Mouse (Mus musculus): ENCODE measurements at regions not wholly inside any gene's neighbourhood (a gene's known extent, or its start where the extent isn't known, plus 50 kb on each side); places are given as distances from the start of the nearest gene placed in this dataset.

DNA sequence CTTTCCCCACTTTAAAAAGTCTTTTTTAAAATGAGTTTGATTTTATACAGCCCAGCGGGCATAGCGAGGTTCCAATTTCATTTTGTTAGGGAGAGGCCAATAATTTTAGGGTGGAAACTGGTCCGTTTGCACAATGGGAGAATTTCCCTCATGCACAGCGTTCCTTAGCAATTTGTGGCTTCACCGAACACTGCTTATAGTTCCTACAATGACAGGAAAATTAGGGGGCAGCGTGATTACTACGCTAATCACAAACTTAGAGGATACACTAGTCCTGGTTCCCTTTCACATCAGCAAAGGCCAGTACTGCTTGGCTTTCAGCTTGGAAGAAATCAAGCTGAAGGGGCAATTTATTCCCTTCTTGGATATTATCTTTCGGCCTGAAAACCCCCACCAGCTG lies 745.1 kb upstream of the Gm19410 start:
- H3K27me3 ChIP-seq (ENCODE audit: insufficient read depth, low read length), result no peaks in the 10 kb centered on the region

DNA sequence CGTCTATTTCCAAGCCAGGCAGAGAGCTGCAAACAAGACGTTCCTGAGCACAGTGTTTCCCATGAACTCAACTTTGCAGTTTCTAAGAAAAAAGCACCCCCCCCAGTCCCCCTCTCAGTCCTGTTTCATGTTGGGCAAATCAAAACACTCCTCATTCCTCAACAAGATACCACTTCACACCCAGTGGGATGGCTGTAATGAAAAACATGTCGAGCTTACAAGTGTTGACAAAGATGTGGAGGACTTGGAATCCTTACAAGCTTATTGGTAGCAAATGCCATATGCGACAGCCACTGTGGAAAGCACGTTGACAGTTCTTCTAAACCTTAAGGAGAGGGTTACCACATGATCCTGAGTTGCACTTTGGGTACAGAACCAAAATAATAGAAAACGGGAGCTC lies 742.9 kb upstream of the Gm19410 start:
- no peak for ATAC-seq (ENCODE audit: low FRiP score, low TSS enrichment)
- H3K36me3 ChIP-seq (ENCODE audit: insufficient read depth, low read length), result no peaks in the 10 kb centered on the region
- H3K9me3 ChIP-seq (ENCODE audit: low read length), result peaks cover 8% of the 10 kb centered on the region; the same call in 1 of the 2 replicates
- no peaks in the 10 kb centered on the region for H3K27me3 ChIP-seq (ENCODE audit: insufficient read depth, low read length)
- H3K4me3 ChIP-seq (ENCODE audit: low read length), result no peak overlapping the region
- H3K4me2 ChIP-seq (replicated peaks; ENCODE audit: low read depth, low read length), result no peak overlapping the region
- no peak overlapping the region for H3K9ac ChIP-seq (replicated peaks; ENCODE audit: low read length)
- WGBS, result 65% methylated on average over 6 of the region's 6 CpGs
- H3K4me1 ChIP-seq (ENCODE audit: insufficient read depth, low read length), result no peaks in the 10 kb centered on the region
- H3K27ac ChIP-seq (ENCODE audit: low read length), result no peak overlapping the region

More for the DNA sequence above, 745.1 kb upstream of the Gm19410 start:
- no peak for ATAC-seq (ENCODE audit: low FRiP score, low TSS enrichment)
- Histone ChIP-seq H3K27ac (ENCODE audit: low read length) (no peak overlapping the region), H3K4me3 (ENCODE audit: low read length) (no peak overlapping the region), H3K36me3 (ENCODE audit: insufficient read depth, low read length) (no peaks in the 10 kb centered on the region), H3K9me3 (ENCODE audit: low read length) (peaks cover 8% of the 10 kb centered on the region; the same call in 1 of the 2 replicates), H3K4me1 (ENCODE audit: insufficient read depth, low read length) (no peaks in the 10 kb centered on the region), H3K9ac (replicated peaks; ENCODE audit: low read length) (no peak overlapping the region), H3K4me2 (replicated peaks; ENCODE audit: low read depth, low read length) (no peak overlapping the region)
- WGBS, result 79% methylated on average over 8 of the region's 8 CpGs

DNA sequence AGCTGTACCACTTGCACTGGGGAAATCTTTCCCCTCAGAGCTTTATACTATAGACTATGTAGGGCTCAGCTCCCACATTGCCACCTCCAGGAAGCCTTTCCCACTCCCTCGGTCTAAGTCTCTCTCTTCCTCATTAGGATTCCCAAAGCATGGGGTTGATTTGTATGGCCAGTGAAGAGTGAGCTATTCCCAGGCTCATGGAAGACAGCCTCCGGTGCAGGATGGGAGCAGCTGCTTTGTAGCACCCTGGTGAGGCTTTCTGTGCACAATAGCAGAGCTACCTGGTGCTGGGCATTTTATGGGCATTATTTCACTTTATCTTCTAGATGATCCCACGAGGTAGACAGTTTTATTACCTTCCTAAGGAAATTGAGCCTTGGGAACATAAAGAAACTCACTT lies 717.8 kb upstream of the Gm19410 start:
- H3K4me3 ChIP-seq (ENCODE audit: low read length), result no peak overlapping the region
- H3K4me1 ChIP-seq (ENCODE audit: insufficient read depth, low read length), result no peaks in the 10 kb centered on the region
- 25% methylated on average over 3 of the region's 3 CpGs for WGBS
- H3K9ac ChIP-seq (replicated peaks; ENCODE audit: low read length), result no peak overlapping the region
- no peaks in the 10 kb centered on the region; the same call in 1 of the 2 replicates for H3K9me3 ChIP-seq (ENCODE audit: low read length)
- H3K27me3 ChIP-seq (ENCODE audit: insufficient read depth, low read length), result no peaks in the 10 kb centered on the region
- no peak overlapping the region for H3K27ac ChIP-seq (ENCODE audit: low read length)
- ATAC-seq (ENCODE audit: low FRiP score, low TSS enrichment), result no peak
- H3K36me3 ChIP-seq (ENCODE audit: insufficient read depth, low read length), result no peaks in the 10 kb centered on the region
- H3K4me2 ChIP-seq (replicated peaks; ENCODE audit: low read depth, low read length), result no peak overlapping the region

DNA sequence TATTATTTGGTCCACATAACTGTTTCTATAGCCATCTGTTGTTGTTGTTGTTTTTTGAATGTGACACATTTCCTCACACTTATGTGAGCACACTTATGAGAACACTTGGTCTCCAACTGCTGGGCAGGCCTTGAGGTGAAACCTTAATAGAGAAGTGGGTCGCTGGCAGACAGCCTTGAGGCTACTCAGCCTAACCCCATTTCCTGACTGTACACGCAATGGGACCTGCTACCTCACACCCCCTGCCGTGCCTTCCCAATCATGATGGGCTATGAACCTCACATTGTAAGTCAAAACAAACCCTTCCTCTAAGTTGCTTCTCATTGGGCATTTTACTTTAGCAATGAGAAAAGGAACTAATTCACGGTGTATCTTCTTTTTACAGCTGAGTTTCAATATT lies 712.1 kb upstream of the Gm19410 start:
- ATAC-seq (ENCODE audit: low FRiP score, low TSS enrichment), result no peak
- no peaks in the 10 kb centered on the region for H3K27me3 ChIP-seq (ENCODE audit: insufficient read depth, low read length)
- no peak overlapping the region for H3K9ac ChIP-seq (replicated peaks; ENCODE audit: low read length)
- no peak overlapping the region for H3K4me3 ChIP-seq (ENCODE audit: low read length)
- H3K9me3 ChIP-seq (ENCODE audit: low read length), result no peaks in the 10 kb centered on the region; the same call in 1 of the 2 replicates
- no peak overlapping the region for H3K27ac ChIP-seq (ENCODE audit: low read length)
- WGBS, result 93% methylated on average over 4 of the region's 4 CpGs
- H3K4me2 ChIP-seq (replicated peaks; ENCODE audit: low read depth, low read length), result no peak overlapping the region
- no peaks in the 10 kb centered on the region for H3K36me3 ChIP-seq (ENCODE audit: insufficient read depth, low read length)
- no peaks in the 10 kb centered on the region for H3K4me1 ChIP-seq (ENCODE audit: insufficient read depth, low read length)

DNA sequence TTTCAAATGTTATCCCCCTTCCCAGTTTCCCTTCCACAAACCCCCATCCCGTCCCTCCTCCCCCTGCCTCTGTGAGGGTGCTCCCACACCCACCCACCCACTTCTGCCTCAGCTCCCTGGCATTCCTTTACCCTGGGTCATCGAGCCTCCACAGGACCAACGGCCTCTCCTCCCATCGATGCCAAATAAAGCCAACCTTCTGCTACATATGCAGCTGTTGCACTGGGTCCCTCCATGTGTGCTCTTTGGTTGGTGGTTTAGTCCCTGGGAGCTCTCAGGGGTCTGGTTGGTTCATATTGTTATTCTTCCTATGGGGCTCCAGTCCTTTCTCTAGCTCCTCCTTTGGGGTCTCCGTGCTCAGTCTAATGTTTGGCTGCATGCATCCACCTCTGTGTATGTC lies 704.5 kb upstream of the Gm19410 start:
- no peak overlapping the region for H3K4me2 ChIP-seq (replicated peaks; ENCODE audit: low read depth, low read length)
- H3K27me3 ChIP-seq (ENCODE audit: insufficient read depth, low read length), result no peaks in the 10 kb centered on the region
- H3K4me3 ChIP-seq (ENCODE audit: low read length), result no peak overlapping the region
- H3K36me3 ChIP-seq (ENCODE audit: insufficient read depth, low read length), result no peaks in the 10 kb centered on the region
- H3K9ac ChIP-seq (replicated peaks; ENCODE audit: low read length), result no peak overlapping the region
- WGBS, result 72% methylated on average over 5 of the region's 5 CpGs
- ATAC-seq (ENCODE audit: low FRiP score, low TSS enrichment), result no peak
- H3K4me1 ChIP-seq (ENCODE audit: insufficient read depth, low read length), result no peaks in the 10 kb centered on the region
- 0 out of 2 replicates have a peak, but pooled peaks cover 3% of the 10 kb centered on the region for H3K9me3 ChIP-seq (ENCODE audit: low read length)
- no peak overlapping the region for H3K27ac ChIP-seq (ENCODE audit: low read length)

DNA sequence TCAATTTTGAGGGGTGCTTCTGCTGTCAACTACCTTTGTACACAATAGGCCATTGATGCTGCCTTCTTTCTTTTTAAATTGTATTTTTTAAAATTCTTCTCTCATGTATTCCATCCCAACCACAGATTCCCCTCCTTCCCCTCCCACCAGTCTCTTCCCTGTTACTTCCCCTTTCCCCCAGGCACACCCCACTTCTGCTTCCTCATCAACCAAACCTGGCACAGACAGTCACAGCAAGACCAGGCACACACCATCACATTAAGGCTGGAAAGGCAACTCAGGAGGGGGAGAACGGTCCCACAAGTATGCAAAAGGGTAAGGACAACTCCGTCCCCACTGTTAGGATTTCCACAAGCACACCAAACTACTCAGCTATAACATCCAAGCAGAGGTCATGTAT lies 697.4 kb upstream of the Gm19410 start:
- Histone ChIP-seq H3K9ac (replicated peaks; ENCODE audit: low read length) (no peak overlapping the region), H3K9me3 (ENCODE audit: low read length) (no peaks in the 10 kb centered on the region), H3K4me1 (ENCODE audit: insufficient read depth, low read length) (no peaks in the 10 kb centered on the region), H3K27me3 (ENCODE audit: insufficient read depth, low read length) (no peaks in the 10 kb centered on the region), H3K4me3 (ENCODE audit: low read length) (no peak overlapping the region), H3K36me3 (ENCODE audit: insufficient read depth, low read length) (no peaks in the 10 kb centered on the region), H3K27ac (ENCODE audit: low read length) (no peak overlapping the region), H3K4me2 (replicated peaks; ENCODE audit: low read depth, low read length) (no peak overlapping the region)
- no peak for ATAC-seq (ENCODE audit: low FRiP score, low TSS enrichment)
- WGBS, result 86% methylated on average over 2 of the region's 2 CpGs

DNA sequence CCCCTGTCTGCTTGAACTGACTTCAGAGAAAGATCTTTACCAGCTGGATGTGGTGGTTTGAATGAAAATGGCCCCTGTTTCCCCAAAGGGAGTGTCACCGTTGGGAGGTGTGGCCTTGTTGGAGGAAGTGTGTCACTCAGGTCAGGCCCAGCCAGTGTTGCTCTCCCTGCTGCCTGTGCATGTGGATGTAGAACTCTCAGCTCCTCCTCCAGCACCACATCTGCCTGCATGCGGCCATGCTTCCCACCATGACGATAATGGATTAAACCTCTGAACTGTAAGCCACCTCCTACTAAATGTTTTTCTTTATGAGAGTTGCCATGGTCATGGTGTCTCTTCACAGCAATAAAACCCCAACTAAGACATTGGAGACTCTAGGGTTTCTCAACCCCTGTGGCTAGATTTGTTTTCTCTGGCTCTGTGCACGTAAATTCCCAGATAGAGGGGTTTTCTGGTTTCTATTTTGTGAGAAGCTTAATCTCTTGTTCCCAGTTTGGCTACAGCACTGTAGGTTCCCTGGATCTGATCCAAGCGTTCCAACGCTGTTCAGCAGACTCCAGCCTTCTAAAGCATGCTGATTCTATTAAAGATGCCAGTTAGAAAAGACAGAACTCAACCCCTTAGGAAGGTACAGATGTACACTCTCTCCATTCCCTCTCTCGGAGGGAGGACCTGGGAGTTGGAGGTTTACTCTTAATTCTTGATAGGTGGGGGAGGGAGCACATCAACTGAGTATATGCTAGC lies 695.2 kb upstream of the Gm19410 start:
- no peaks in the 10 kb centered on the region for H3K36me3 ChIP-seq (ENCODE audit: insufficient read depth, low read length)
- H3K4me2 ChIP-seq (replicated peaks; ENCODE audit: low read depth, low read length), result no peak overlapping the region
- peaks cover 1% of the 10 kb centered on the region; the same call in 1 of the 2 replicates for H3K4me1 ChIP-seq (ENCODE audit: insufficient read depth, low read length)
- H3K27me3 ChIP-seq (ENCODE audit: insufficient read depth, low read length), result no peaks in the 10 kb centered on the region
- H3K9ac ChIP-seq (replicated peaks; ENCODE audit: low read length), result no peak overlapping the region
- WGBS, result 60% methylated on average over 7 of the region's 7 CpGs
- H3K4me3 ChIP-seq (ENCODE audit: low read length), result no peak overlapping the region
- H3K27ac ChIP-seq (ENCODE audit: low read length), result no peak overlapping the region
- H3K9me3 ChIP-seq (ENCODE audit: low read length), result no peaks in the 10 kb centered on the region
- ATAC-seq (ENCODE audit: low FRiP score, low TSS enrichment), result no peak

DNA sequence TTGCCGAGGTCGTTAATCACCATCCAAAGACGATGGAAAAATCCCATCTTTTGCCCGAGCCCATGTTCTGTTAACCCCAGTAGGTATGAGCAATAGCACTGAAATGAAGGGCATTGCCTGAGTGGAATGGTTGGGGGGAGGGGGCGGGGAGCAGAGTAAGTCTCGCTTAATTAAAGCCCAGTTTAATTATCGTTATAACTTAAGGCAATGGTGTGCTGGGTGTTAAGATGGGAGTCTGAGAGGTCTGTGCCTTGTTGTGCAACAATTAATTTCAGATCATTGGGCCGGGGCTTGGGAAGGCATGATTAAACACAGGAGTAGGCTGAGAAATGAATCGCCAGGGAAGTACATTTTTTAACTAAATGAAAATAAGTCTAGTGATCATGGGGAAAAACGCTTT lies 689.6 kb upstream of the Gm19410 start:
- no peak for ATAC-seq (ENCODE audit: low FRiP score, low TSS enrichment)
- Histone ChIP-seq H3K9ac (replicated peaks; ENCODE audit: low read length) (no peak overlapping the region), H3K4me3 (ENCODE audit: low read length) (no peak overlapping the region), H3K9me3 (ENCODE audit: low read length) (no peaks in the 10 kb centered on the region), H3K4me2 (replicated peaks; ENCODE audit: low read depth, low read length) (no peak overlapping the region), H3K36me3 (ENCODE audit: insufficient read depth, low read length) (no peaks in the 10 kb centered on the region), H3K27me3 (ENCODE audit: insufficient read depth, low read length) (no peaks in the 10 kb centered on the region), H3K4me1 (ENCODE audit: insufficient read depth, low read length) (peaks cover 10% of the 10 kb centered on the region; the same call in 1 of the 2 replicates), H3K27ac (ENCODE audit: low read length) (no peak overlapping the region)
- 66% methylated on average over 10 of the region's 10 CpGs for WGBS

DNA sequence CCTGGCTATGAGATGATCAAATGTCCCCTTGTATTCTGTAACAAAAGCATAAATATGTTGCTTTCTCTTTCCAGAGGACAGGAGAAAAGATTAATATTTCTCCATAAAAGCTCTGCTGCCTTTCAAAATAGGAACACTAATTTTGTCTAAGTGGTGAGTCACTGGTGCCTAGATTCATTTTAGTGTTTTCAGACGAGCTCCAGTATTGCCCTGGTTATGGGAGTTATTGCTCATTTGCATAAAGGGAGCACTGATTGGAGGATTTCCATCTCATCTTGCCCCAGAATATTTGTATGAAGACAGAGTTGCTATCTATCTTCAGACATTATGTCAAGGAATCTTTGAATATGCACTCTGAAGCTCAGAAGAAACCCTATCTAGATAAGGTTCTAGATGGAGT lies 682.4 kb upstream of the Gm19410 start:
- ATAC-seq (ENCODE audit: low FRiP score, low TSS enrichment), result no peak
- Histone ChIP-seq H3K9ac (replicated peaks; ENCODE audit: low read length) (no peak overlapping the region), H3K27me3 (ENCODE audit: insufficient read depth, low read length) (no peaks in the 10 kb centered on the region), H3K4me3 (ENCODE audit: low read length) (no peak overlapping the region), H3K27ac (ENCODE audit: low read length) (no peak overlapping the region), H3K4me1 (ENCODE audit: insufficient read depth, low read length) (no peaks in the 10 kb centered on the region), H3K4me2 (replicated peaks; ENCODE audit: low read depth, low read length) (no peak overlapping the region), H3K36me3 (ENCODE audit: insufficient read depth, low read length) (no peaks in the 10 kb centered on the region), H3K9me3 (ENCODE audit: low read length) (no peaks in the 10 kb centered on the region)
- 64% methylated on average over 1 of the region's 1 CpGs for WGBS

DNA sequence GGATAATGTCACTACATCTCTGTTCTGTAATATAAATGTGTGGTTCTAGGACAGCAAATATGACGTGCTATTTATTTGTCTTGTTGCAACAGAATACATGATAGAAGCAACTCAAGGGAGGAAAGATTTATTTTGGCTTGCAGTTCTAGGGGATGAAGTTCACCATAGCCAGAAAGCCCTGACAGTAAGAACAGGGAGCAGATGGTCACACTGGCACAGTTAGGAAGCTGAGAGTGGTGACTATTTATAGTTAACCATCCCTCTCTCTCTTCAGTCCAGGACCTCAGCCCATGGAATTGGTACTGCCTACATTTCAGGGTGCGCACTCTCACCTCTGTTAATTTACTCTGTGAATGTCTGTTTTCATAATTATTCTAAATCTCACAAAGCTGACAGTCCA lies 678.5 kb upstream of the Gm19410 start:
- WGBS, result 85% methylated on average over 2 of the region's 2 CpGs
- no peak for ATAC-seq (ENCODE audit: low FRiP score, low TSS enrichment)
- no peaks in the 10 kb centered on the region for H3K36me3 ChIP-seq (ENCODE audit: insufficient read depth, low read length)

More for the DNA sequence above, 678.5 kb upstream of the Gm19410 start:
- Histone ChIP-seq H3K27ac (ENCODE audit: low read length) (no peak overlapping the region), H3K4me2 (replicated peaks; ENCODE audit: low read depth, low read length) (no peak overlapping the region), H3K4me1 (ENCODE audit: insufficient read depth, low read length) (no peaks in the 10 kb centered on the region), H3K9me3 (ENCODE audit: low read length) (no peaks in the 10 kb centered on the region), H3K27me3 (ENCODE audit: insufficient read depth, low read length) (no peaks in the 10 kb centered on the region), H3K4me3 (ENCODE audit: low read length) (no peak overlapping the region), H3K9ac (replicated peaks; ENCODE audit: low read length) (no peak overlapping the region)
